Mouse (Mus musculus): ENCODE results near the gene Cox14. TPM values are rescaled to one million over a fixed set of nuclear protein-coding genes. Genes with fewer than 3 reads are reported as not detected.

Gene Cox14
- 115 and 136 TPM in 2 replicates for polyA plus RNA-seq (2015; fragmentation: Nextera tagmentation; extraction: Ambion mirVana)

DNA sequence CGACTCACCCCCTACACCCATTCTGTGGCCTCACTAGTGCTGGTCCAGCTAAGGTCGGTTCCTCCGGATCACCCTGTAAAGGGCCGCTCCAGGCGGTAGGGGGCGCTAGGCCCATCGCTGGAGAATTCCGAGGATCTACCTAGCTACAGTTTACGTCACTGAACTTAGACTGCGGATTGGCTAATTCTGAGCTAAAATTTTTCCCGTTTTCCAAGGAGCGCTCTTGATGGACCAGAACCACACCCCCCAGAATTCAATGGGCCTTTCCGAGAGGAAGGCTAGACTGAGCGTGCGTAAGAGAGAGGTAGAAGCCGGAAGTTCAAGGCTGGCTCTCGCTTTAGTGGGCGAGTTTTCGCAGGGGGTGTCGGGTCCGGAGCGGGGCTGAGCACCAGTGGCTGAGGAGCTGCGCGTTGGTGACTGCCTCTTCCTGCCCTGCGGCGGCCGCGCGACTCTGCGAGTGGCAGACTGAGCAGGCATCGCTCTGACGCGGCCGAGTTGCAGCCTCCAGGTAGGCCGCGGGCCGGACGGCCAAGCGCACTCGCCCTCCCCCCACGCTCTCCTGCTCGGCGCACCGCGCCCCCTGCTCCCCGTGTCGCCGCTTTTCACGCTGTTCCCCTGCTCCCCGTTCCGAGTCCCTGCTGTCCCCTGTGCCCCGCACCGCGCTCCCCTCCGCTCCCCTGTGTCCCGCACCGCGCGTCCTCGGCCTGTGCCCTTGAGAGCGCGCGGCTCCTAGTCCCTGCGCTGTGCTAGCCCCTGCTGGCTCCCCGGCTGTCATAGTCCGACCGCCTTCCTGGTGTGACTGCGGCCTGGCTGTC, at the start of gene Cox14:
Gene Cox14 (plus strand): TSS at position 278 of the 815 bp plus-strand sequence.

DNA sequence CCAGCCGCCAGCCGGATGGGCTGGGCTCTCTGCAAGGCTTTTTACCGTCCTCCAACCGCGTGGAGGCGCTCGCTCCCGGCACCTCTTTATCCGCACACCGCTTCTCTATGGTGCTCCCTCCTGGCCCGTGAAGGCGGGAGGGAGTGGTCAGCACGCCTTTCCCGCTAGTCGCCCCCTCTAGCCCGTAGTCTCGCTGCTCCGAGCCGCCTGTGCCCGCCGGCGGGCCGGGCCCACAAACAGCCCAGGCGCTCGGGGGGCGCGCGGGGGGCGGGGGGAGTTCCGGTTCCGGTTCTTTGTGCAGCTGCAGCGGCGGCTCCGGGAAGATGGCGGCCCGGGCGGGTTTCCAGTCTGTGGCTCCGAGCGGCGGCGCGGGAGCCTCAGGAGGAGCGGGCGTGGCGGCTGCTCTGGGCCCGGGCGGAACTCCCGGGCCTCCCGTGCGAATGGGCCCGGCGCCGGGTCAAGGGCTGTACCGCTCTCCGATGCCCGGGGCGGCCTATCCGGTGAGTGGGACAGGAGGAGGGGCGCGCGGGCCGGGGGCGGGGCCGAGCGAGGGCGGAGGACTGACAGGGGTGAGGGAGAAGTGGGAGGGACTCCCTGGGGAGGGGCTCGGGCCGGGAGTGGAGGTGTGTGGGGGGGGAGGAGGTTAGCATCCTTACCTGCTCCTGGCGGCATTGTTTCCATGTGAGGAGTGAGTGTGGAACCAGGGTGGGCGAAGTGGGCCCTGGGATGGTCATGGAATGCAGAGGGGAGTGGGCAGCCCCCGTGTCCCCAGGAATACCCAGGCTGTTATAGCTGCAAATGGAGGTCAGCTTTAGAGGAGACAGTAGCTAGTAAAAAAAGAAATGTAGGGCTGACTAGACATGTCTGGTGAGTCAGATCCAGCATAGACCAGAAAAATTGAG, 23.2 kb upstream of the Cox14 start, which contains the start of gene Smarcd1:
Gene Smarcd1 (plus strand): TSS at position 131 of the 902 bp plus-strand sequence.

DNA sequence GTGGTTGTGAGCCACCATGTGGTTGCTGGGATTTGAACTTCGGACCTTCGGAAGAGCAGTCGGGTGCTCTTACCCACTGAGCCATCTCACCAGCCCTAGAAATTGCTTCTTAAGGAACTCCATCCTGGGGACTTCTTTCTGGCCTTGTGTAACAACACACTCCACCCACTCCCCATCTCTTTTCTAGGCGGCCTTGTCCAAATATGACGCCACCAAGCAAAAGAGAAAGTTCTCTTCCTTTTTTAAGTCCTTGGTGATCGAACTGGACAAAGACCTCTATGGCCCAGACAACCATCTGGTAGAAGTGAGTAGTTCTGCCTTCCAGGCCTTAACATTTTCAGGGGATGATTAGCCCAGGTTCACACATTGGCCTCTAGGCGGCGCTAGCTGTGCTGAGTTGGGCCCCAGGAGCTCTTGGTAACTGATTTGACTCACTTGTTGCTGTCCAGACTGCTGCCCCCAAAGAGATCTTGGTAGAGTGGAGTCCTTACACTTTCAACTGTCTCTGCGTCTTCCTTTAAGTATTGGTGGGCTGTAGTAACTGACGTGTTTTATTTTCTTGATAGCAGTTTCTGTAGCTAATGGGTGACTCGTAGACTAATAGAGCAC, 19.9 kb upstream of the Cox14 start, which contains the start of gene Gm17349:
Gene Gm17349 (minus strand): TSS at position 51 of the 609 bp plus-strand sequence.

DNA sequence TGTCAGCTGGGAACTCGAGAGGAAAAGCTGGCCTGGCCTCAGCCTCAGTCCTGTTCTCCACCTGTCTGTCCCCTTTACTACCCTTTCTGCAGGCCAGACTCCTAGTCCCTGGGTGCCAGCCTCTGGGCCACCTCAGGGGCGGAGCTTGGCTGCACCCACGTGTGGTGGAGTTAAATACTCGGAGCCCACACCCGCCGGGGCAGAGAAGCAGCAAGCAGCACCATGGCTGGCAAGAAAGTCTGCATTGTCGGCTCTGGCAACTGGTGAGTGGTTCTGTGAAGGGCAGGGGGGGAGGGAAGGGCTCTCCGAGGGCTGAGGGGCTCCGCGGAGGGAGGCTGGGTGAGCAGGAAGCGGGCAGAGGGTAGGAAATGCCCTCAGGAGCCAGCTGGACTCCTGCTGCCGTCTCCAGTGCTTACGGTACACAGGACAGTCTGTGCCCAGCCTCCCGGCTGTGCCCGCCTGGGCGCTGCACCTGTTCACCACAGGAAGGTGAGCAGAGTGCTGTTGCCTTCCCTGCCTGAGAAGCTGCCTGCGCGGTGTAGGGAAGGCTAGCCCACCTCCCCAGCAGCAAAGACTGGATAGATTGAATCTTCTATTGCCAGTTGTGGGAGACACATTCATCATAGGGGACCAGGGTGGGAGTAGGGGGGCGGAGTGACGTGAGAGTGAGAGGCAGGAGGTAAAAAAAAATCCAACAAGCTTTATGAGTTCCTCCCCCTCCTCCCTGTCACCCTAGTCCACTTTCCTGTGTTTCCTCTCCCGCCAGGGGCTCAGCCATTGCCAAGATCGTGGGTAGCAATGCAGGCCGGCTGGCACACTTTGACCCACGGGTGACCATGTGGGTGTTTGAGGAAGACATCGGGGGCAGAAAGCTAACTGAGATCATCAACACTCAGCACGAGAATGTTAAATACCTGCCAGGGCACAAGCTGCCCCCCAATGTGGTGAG, 7.8 kb upstream of the Cox14 start, which contains the start of gene Gpd1:
Gene Gpd1 (plus strand): TSS at position 130 of the 949 bp plus-strand sequence.

DNA sequence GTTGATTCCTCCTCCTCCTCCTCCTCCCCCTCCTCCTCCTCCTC, 47.3 kb downstream of the Cox14 start, which contains the start of gene Cers5:
Gene Cers5 (minus strand): TSS at position 5 of the 44 bp plus-strand sequence.

Other genes starting within 250 kb of the Cox14 start
- gene Faim2, start 197.5 kb upstream of the Cox14 start, polyA plus RNA-seq (2015; fragmentation: Nextera tagmentation; extraction: Ambion mirVana): 0.13 TPM in 1 of 2 replicates, not detected in the other
- not detected in 2 replicates for gene Aqp2, start 146.6 kb upstream of the Cox14 start, polyA plus RNA-seq (2015; fragmentation: Nextera tagmentation; extraction: Ambion mirVana)
- gene Aqp5, start 134.8 kb upstream of the Cox14 start, polyA plus RNA-seq (2015; fragmentation: Nextera tagmentation; extraction: Ambion mirVana): 0.17 and 0.29 TPM in 2 replicates
- not detected in 2 replicates for gene Aqp6, start 124.2 kb upstream of the Cox14 start, polyA plus RNA-seq (2015; fragmentation: Nextera tagmentation; extraction: Ambion mirVana)
- gene Racgap1, start 74.0 kb upstream of the Cox14 start, polyA plus RNA-seq (2015; fragmentation: Nextera tagmentation; extraction: Ambion mirVana): 70.4 and 74.5 TPM in 2 replicates
- gene Asic1, start 55.2 kb upstream of the Cox14 start, polyA plus RNA-seq (2015; fragmentation: Nextera tagmentation; extraction: Ambion mirVana): 0.25 and 0.52 TPM in 2 replicates
- gene Smarcd1, start 23.5 kb upstream of the Cox14 start, polyA plus RNA-seq (2015; fragmentation: Nextera tagmentation; extraction: Ambion mirVana): 11.6 and 14.5 TPM in 2 replicates
- not detected in 2 replicates for gene Gm17349, start 20.1 kb upstream of the Cox14 start, polyA plus RNA-seq (2015; fragmentation: Nextera tagmentation; extraction: Ambion mirVana)
- 0.19 and 0.33 TPM in 2 replicates for gene Gpd1, start 8.1 kb upstream of the Cox14 start, polyA plus RNA-seq (2015; fragmentation: Nextera tagmentation; extraction: Ambion mirVana)
- gene Cers5, start 47.3 kb downstream of the Cox14 start, polyA plus RNA-seq (2015; fragmentation: Nextera tagmentation; extraction: Ambion mirVana): 15.5 and 20.6 TPM in 2 replicates
- 8.8 and 11.4 TPM in 2 replicates for gene Lima1, start 149.8 kb downstream of the Cox14 start, polyA plus RNA-seq (2015; fragmentation: Nextera tagmentation; extraction: Ambion mirVana)
- gene Fam186a, start 241.4 kb downstream of the Cox14 start, polyA plus RNA-seq (2015; fragmentation: Nextera tagmentation; extraction: Ambion mirVana): not detected in 2 replicates
- gene Larp4, start 244.4 kb downstream of the Cox14 start, polyA plus RNA-seq (2015; fragmentation: Nextera tagmentation; extraction: Ambion mirVana): 17.3 and 19.3 TPM in 2 replicates

Data from spleen, postnatal 0 days (tissue).